Mouse (Mus musculus) Patski (cell line): ENCODE results near the gene Krtap9-5. TPM values are rescaled to one million over a fixed set of nuclear protein-coding genes. Genes with fewer than 3 reads are reported as not detected.

Source experiments
- ATAC-seq: fragments of 100-300 bp; one replicate; pipeline ENCODE4 v1.8.0; 2021
- CTCF ChIA-PET: fragments of 350-600 bp; sonication (Branson Sonifier 250); formaldehyde crosslinking; loops from one replicate; lab custom pipeline; 2022; ENCODE audit warnings: inconsistent platforms; lab: Charles Lee
- POLR2A ChIA-PET: fragments of 350-600 bp; sonication (Branson Sonifier 250); formaldehyde crosslinking; loops from one replicate; lab custom pipeline; 2022; ENCODE audit warnings: antibody characterized with exemption, inconsistent platforms; lab: Charles Lee
- DNase-seq: peaks from one replicate; pipeline ENCODE4 v3.0.0-alpha.2; 2011; ENCODE audit warnings: low read depth, low spot score
- H3K27me3 ChIP-seq: fragments of 371-371 bp; one replicate; pipeline ENCODE4 v1.5.1; 2021
- CTCF ChIP-seq: fragments of 100-300 bp; IDR thresholded peaks from one replicate; pipeline ENCODE4 v1.5.1; 2021
- in situ Hi-C: fragments of 300-500 bp; cut with MboI; formaldehyde crosslinking; loops from 3 replicates; pipeline ENCODE4 v1.11.1; 2018; ENCODE audit warnings: low pct_unique_long_range_greater_than_20kb, mixed read lengths
- polyA plus RNA-seq: library from polyadenylated mRNA; unstranded; gene quantifications from one replicate; pipeline ENCODE4 v1.2.3, GENCODE M21; 2021

The Krtap9-5 gene
- polyA plus RNA-seq, result not detected

DNA sequence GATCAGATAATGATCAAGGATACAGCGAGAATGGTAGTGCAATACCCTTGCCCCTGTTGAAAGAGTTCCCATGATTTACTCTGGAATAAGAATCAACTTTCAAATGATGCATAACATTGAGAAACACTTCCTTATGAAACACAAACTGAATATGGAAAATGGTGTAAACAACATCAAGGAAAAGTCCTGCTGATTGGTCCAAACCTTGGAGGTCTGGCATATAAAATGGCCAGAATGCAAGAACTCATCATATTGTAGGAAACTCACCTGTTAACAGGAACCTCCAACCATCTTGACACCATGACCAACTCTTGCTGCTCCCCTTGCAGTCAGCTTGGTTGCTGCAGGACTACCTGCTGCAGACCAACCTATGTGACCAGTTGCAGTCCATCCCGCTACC lies at the start of gene Krtap9-5:
TSS of gene Krtap9-5 (plus strand) at position 301 of the 400 bp plus-strand sequence.
- H3K27me3 ChIP-seq, result no peaks in the 10 kb centered on the region
- no peak for TF ChIP-seq CTCF
- ChIA-PET POLR2A (no interaction called here), CTCF (no interaction called here)
- no peak for DNase-seq
- in situ Hi-C loops, result no loop called here
- no peak for ATAC-seq

DNA sequence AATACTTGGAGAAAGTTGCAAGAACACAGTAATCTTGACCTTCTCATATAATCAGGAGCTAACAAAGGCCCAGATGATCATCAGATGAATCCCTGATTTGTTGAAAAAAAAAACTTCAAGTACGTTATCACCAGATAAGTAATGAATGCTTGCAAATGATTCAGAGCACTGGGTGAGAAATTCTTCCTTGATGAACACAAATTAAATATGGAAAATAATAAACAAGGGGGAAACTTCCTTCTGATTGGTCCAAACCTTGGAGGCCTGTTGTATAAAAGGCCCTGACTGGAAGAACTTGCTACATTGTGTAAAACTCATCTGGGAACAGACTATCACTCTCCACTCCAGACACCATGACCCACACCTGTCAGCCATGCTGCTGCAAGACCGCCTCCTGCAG lies 40.7 kb upstream of the Krtap9-5 start, which contains the start of gene Krtap31-1:
TSS of gene Krtap31-1 (plus strand) at position 301 of the 400 bp plus-strand sequence.
- CTCF ChIA-PET, result no interaction called here
- POLR2A ChIA-PET, result no interaction called here
- in situ Hi-C loops, result no loop called here
- TF ChIP-seq CTCF, result no peak
- no peak for ATAC-seq
- peaks cover 4% of the 10 kb centered on the region for H3K27me3 ChIP-seq
- DNase-seq, result no peak

DNA sequence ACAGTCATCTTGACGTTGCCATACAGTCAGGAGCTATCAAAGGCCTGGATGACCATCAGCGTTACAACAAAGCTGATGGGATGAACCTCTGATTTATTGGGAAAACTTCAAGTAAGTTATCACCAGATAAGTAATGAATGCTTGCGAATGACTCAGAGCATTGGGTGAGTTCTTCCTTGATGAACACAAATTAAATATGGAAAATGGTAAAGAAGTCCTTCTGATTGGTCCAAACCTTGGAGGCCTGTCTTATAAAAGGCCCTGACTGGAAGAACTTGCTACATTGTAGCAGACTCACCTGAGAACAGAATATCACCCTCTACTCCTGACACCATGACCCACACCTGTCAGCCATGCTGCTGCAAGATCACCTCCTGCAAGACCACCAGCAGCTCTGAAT lies 33.8 kb upstream of the Krtap9-5 start, which contains the start of gene Gm11565:
TSS of gene Gm11565 (plus strand) at position 301 of the 400 bp plus-strand sequence.
- POLR2A ChIA-PET, result no interaction called here
- no peak for TF ChIP-seq CTCF
- in situ Hi-C loops, result no loop called here
- DNase-seq (no peak), ATAC-seq (no peak)
- H3K27me3 ChIP-seq, result peaks cover 42% of the 10 kb centered on the region
- CTCF ChIA-PET, result no interaction called here

DNA sequence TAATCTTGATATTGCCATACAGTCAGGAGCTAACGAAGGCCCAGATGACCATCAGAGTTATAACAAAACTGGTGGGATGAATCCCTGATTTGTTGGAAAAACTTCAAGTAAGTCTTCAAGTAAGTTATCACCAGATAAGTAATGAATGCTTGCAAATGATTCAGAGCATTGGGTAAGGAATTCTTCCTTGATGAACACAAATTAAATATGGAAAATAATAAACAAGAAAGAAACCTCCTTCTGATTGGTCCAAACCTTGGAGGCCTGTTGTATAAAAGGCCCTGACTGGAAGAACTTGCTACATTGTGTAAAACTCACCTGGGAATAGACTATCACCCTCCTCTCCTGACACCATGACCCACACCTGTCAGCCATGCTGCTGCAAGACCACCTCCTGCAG lies 12.3 kb upstream of the Krtap9-5 start, which contains the start of gene Krtap31-2:
TSS of gene Krtap31-2 (plus strand) at position 301 of the 400 bp plus-strand sequence.
- TF ChIP-seq CTCF, result no peak
- ChIA-PET POLR2A (no interaction called here), CTCF (no interaction called here)
- DNase-seq (no peak), ATAC-seq (no peak)
- in situ Hi-C loops, result no loop called here
- no peaks in the 10 kb centered on the region for H3K27me3 ChIP-seq

DNA sequence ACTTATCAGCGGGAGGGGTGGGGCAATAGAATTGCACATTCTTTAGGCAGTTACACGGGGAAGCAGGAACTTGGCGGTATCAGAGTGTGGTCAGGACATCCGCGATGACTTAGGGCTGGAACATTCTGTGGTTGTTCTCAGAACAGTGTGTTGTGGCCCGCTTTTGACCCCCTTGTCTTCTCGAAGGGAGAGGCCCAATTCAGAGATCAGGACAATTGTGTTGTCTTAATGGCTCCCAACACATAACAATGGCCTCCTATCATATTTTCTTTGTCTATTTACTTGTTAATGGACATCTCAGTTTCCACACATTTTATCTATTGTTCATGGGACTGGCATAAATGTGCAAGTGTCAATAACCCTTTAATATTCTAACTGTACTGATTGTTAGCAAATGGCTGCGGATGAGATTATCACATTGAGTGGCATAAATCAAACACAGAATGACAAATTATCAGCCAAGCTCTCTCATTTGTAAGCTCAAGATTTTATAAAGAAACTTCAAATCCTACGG lies 10.5 kb upstream of the Krtap9-5 start:
- no peak for DNase-seq
- H3K27me3 ChIP-seq, result peaks cover 3% of the 10 kb centered on the region
- no peak for ATAC-seq
- ChIA-PET POLR2A (no interaction called here), CTCF (no interaction called here)
- in situ Hi-C loops, result no loop called here
- no peak for TF ChIP-seq CTCF

DNA sequence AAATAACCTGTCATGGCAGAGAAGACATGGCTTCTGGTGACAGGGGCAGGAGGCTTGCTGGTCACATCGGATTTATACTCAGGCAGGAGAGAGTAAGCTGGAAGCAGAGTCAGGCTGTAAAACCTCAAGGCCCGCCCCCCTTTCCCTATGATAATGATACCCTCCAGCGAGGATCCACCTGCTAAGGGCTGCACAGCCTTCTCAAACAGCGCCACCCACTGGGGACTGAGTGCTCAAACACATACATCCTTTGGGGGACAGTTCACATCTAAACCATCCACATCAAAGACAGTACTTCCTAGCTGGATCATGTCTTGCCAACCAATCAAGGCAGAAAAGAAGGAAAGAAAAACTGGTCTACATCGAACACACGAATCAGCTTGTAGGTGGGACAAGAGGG lies 15.9 kb downstream of the Krtap9-5 start:
- POLR2A ChIA-PET, result no interaction called here
- no peaks in the 10 kb centered on the region for H3K27me3 ChIP-seq
- ATAC-seq, result no peak
- TF ChIP-seq CTCF, result peak; percentile 54
- no peak for DNase-seq
- CTCF ChIA-PET, result no interaction called here
- in situ Hi-C loops, result no loop called here

DNA sequence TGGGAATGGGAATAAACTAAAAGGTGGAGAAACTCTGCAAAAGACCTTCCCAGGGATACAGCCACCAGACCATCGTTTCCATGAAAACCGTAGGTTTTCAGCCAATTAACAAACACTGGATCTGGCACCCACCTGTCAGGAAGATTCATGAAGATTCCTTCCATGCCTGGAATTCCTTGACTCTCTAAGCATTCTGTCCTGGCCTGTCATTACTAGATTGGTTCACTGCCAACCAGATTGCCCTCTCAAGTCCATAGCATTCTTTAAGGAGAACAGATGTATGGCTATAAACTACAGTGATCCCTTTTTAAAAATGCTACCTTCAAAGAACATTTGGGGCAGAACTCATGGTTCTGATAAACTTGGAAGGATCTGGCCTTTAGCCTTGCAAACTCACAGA lies 17.7 kb downstream of the Krtap9-5 start:
- no peaks in the 10 kb centered on the region for H3K27me3 ChIP-seq
- DNase-seq (no peak), ATAC-seq (no peak)
- CTCF ChIA-PET, result no interaction called here
- in situ Hi-C loops, result no loop called here
- POLR2A ChIA-PET, result no interaction called here
- no peak for TF ChIP-seq CTCF

DNA sequence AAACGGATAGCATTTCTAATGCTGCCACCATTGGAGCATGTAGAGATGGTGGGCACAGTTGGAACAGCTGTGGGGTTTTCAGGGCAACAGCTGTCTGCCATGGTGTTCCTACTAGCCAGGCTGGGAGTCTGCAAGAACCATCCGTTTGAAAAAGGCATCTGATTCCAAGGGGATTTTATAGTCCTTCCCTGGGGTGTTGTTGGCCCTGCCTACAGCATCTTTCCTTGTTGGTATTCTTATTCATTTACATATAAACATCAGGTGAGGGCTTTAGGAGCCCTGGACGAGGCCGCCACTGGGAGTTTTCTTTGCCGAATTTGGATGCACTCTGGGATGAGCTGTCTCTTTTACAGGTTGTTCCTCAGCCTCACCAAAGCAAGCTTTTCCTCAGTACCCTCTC lies 30.7 kb downstream of the Krtap9-5 start, which contains the start of gene Krtap29-1:
TSS of gene Krtap29-1 (minus strand) at position 101 of the 400 bp plus-strand sequence.
- in situ Hi-C loops, result no loop called here
- peaks cover 9% of the 10 kb centered on the region for H3K27me3 ChIP-seq
- TF ChIP-seq CTCF, result no peak
- DNase-seq (no peak), ATAC-seq (no peak)
- CTCF ChIA-PET, result no interaction called here
- POLR2A ChIA-PET, result interaction anchor here (0.6 kb wide), 1 partner anchor 12 kb away, joined by 3 read pairs; no protein-coding TSS in a partner anchor

DNA sequence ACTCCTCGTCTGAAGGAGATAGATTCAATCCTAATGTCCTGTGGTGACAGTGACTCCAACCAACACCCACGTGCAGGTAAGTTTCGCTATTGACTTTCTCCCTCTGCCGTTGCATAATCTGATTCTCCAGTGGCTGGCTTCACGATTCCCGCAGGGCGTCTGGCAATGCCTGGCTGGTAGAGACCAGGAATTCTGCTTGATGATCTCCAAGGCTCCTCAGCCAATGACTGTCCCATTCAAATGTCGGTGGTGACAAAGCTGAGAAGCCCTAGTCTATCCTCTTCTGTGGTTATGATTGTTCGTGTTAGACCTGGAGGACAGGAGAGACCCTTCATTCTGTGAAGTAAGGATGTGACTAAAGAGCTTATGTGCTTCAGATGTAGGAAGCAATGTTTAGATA lies 34.5 kb downstream of the Krtap9-5 start:
- H3K27me3 ChIP-seq, result peaks cover 16% of the 10 kb centered on the region
- ChIA-PET CTCF (no interaction called here), POLR2A (no interaction called here)
- no peak for ATAC-seq
- in situ Hi-C loops, result no loop called here
- no peak for DNase-seq
- no peak for TF ChIP-seq CTCF

DNA sequence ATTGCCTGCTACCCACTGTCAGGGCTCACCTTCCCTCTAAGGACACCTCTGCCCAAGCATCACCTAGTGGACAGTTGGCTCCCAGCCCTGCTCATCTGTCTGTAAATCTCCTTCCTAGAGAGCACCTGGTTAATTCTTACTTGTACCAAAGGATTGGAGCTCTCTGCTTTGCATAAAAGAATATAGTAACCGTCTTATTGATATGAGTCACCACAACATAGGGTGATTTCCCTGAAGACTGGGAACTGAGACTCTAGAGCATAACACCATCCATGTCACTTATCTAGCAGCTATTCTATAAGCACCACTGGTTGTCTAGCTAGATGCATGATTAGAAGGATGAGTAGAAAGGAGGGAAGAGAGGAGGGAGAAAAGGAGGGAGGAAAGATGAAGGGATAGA lies 35.2 kb downstream of the Krtap9-5 start:
- in situ Hi-C loops, result no loop called here
- POLR2A ChIA-PET, result no interaction called here

DNA sequence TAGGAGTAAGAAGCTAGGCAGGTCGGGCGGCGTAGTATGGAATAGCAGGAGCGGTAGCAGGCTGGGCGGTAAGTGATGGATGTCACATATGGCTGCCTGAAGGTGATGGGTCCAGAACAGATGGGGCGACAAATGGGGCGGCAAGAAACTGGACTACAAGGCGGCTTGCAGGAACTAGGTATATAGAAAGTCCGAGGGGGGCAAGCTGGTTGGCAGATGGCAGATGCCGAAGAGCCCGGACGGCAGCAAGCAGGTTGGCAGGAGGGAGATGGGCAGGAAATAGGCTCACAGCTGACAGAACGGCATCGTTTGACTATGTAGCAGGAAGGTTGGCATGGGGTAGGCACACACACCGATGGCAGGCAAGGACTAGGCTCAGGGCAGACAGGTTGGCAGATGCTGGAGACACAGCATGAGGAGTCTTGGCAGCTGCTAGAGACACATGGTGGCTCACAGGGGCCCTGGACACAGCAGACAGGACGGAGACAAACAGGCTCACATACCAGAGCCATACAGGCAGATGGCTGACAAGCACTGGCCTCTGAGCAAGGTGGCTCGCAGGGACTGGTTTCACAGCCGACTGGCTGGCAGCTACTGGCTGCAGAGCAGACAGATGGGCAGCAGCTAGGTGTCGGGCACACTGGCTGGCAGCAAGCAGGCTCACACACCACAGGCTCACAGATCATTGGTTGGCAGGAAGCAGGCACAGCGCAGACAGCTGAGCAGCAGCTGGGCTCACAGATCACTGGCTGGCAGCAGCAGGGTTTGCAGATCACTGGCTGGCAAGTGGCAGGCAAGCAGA lies 37.2 kb downstream of the Krtap9-5 start:
- ChIA-PET CTCF (interaction anchor here (1.1 kb wide), 1 partner anchor 20 kb away, joined by 3 read pairs; no protein-coding TSS in a partner anchor), POLR2A (no interaction called here)
- peak; percentile 39 for ATAC-seq
- in situ Hi-C loops, result no loop called here
- H3K27me3 ChIP-seq, result peaks cover 16% of the 10 kb centered on the region
- no peak for TF ChIP-seq CTCF
- no peak for DNase-seq

More for the DNA sequence above, 35.2 kb downstream of the Krtap9-5 start:
- ATAC-seq, result no peak
- no peak for DNase-seq
- CTCF ChIA-PET, result no interaction called here
- peaks cover 16% of the 10 kb centered on the region for H3K27me3 ChIP-seq
- TF ChIP-seq CTCF, result no peak
